Mouse (Mus musculus): ENCODE data around the gene Aqp5.

Aqp5 gene

DNA sequence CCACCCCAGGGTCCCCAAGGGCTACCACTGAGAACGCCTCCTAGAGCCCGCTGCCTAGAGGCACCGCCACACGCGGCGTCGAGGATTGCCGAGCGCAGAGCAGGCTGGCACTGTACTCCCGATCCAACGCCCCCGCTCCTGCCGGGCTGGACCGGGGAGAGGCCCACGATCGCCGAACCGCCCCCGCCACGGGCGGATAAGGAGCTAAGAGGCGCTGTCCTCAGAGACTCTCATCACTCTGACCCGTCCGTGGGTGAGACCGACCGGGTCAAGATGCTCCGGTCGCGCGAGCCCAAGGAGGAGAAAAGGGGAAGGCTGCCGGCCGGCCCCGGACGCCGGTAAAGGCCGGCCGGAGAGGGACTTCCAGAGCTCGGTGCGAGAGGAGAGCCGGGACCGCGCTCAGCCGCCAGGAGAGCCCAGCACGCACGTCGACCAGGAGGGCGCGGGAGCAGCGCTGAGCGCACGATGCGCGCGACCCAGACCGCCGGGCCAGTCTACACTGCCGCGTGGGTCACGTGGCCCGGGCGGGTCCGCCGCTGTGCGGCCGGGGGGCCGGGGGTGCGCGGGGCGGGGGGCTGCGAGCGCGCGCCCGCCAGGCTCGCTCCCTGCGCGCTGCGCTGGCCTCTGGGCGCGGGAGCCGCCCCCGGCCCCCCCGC, at the start of gene Aqp5:
Gene Aqp5 (plus strand): TSS at position 354 of the 656 bp plus-strand sequence.
- no peak for DNase-seq (ENCODE audit: low spot score in 2 of 2)

DNA sequence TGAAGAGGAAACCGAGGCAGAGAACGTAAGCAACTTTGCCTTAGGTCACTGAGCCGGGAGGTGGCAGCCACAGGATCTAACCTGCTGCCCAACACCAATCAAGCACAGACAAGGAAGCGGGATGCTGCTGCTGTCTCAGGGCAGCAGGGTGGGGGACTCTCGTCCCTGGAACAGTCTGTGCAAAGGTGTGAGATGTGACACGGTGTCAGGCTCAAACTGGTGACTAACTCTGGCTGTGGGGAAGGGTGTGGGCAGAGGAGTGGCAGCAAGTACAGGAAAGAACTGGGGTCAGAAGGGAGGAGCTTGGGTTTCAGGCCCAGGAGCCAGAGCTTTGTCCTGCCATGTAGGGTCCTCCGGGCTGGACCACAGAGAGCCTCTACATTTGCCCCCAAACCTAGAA, 46.5 kb upstream of the Aqp5 start:
- no peak for DNase-seq (ENCODE audit: low spot score in 2 of 2)

DNA sequence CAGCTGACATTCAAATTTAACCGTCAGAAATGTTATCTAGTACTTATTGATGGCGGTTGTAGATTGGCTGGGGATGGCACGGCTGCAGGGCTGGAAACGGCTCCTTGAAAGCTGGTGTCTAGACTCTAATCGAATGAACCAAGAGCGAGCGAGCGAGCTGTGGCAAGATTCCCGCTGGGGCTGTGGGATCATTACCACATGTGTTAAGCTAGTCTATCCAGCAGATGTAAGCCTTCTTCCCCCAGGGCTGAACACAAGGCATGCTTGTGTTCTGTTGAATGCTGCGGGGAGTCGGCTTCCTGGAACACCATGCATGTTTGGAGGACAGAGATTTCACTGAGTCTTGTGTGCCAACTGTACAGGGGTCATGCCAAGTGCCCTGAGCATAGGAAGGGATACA, 44.0 kb upstream of the Aqp5 start:
- no peak for DNase-seq (ENCODE audit: low spot score in 2 of 2)

GRCm38 (mm10) chr15:99547732-99548131, 42.9 kb upstream of the Aqp5 start:
- no peak for DNase-seq (ENCODE audit: low spot score in 2 of 2)

GRCm38 (mm10) chr15:99549901-99550300, 40.7 kb upstream of the Aqp5 start:
- DNase-seq (ENCODE audit: low spot score in 2 of 2): no peak

DNA sequence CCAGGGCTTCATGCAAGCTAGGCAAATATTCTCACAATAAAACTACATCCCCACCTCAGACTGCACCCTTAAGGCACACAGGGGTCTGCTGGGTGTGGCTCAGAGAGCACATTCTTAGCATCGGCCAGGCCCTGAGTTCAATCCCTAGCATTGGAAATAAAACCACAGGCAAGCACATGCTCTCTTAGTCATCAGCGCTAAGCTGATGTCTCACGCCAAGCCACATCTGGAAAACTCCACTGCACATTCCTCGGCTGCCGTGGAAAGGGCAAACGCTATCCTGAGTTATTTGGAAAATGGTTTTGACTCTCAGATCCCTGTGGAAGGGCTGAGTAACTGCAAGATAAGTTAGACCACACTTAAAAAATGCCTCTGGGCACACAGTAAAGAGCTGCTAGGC, 36.8 kb upstream of the Aqp5 start:
- DNase-seq (ENCODE audit: low spot score in 2 of 2): no peak

DNA sequence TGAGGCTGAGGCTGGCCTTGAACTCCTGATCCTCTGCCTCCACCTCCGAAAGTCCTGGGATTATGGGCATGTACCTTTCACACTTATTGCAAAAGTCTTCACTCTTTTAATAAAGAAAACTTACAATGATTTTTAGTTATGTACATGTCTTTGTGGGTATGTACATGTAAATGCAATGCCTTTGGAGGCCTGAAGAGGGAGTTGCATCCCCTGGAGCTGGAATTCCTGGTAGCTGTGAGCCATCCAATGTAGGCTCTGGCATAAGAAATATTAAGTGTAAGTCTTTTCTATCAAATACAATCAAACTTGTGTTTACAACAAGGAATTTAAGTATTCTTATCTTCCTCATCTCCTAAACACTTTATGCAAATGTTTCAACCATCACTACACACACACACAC, 31.6 kb upstream of the Aqp5 start:
- no peak for DNase-seq (ENCODE audit: low spot score in 2 of 2)

GRCm38 (mm10) chr15:99560246-99560645, 30.3 kb upstream of the Aqp5 start:
- no peak for DNase-seq (ENCODE audit: low spot score in 2 of 2)

DNA sequence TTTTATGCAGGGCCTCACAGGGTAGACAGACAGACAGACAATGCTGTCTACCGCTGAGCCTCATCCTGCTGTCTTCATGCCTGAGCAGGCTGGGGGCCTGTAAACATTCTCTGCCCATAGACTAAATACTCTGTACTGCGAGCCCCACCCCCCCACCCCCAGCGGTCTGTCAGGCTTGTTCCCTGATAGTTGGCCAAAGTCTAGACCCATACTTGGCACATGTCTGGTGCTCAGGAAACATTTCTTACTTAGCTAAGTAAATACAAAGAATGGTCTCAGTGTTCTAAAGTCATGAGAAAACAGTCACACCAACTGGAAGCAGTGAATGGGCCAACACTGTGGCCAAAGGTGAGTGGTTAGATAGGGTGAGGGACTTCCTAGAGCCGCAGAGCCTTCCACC, 23.2 kb upstream of the Aqp5 start:
- DNase-seq (ENCODE audit: low spot score in 2 of 2): no peak

DNA sequence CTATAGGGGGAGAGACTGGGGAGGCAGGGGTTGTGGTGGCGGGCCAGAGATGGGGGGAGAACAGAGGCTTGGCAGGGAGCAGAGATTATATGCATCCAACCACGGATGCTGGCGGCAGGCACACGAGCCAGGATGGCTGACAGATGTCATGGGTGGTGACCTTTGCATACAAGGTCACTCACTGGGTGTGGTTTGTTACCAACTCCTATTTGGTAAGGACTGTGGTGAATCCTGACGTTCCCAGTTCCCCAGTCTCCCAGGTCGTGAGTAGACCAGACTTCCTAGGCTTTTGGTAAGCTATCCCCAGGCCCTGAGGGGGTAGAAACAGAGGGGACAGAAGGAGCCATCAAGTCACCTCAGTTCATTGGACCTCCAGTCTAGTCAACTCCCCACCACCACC, 21.9 kb upstream of the Aqp5 start:
- no peak for DNase-seq (ENCODE audit: low spot score in 2 of 2)

- peak in 1 of 2 experiments; percentile 20 for DNase-seq (ENCODE audit: low spot score in 2 of 2)
Measured at GRCm38 (mm10) chr15:99569123-99569522, 21.5 kb upstream of the Aqp5 start.

DNA sequence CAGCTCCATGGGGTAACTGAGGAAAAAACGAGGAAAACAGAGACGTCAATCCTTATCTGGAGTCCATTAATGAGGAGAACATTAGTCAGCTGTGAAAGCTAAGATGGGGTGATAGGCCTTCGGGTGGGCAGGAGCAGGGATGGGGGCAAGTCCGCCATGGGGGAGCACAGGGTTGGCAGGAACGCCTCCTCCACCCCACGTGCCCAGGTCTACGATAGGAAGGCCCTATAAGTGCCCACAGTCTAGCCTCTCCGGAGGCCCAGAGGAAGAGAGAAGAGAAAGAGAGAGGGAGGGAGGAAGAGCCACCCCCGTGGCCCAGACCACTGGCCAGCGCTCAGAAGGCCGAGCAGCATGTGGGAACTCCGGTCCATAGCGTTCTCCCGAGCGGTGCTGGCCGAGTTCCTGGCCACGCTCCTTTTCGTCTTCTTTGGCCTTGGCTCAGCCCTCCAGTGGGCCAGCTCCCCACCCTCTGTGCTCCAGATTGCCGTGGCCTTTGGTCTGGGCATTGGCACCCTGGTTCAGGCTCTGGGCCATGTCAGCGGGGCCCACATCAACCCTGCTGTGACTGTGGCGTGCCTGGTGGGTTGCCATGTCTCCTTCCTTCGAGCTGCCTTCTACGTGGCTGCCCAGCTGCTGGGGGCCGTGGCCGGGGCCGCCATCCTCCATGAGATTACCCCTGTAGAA, 11.6 kb upstream of the Aqp5 start, which contains the start of gene Aqp2:
Gene Aqp2 (plus strand): TSS at position 254 of the 684 bp plus-strand sequence.
- DNase-seq (ENCODE audit: low spot score in 2 of 2): no peak

- DNase-seq (ENCODE audit: low spot score in 2 of 2): no peak
Measured at GRCm38 (mm10) chr15:99583463-99584344, 6.9 kb upstream of the Aqp5 start.

DNA sequence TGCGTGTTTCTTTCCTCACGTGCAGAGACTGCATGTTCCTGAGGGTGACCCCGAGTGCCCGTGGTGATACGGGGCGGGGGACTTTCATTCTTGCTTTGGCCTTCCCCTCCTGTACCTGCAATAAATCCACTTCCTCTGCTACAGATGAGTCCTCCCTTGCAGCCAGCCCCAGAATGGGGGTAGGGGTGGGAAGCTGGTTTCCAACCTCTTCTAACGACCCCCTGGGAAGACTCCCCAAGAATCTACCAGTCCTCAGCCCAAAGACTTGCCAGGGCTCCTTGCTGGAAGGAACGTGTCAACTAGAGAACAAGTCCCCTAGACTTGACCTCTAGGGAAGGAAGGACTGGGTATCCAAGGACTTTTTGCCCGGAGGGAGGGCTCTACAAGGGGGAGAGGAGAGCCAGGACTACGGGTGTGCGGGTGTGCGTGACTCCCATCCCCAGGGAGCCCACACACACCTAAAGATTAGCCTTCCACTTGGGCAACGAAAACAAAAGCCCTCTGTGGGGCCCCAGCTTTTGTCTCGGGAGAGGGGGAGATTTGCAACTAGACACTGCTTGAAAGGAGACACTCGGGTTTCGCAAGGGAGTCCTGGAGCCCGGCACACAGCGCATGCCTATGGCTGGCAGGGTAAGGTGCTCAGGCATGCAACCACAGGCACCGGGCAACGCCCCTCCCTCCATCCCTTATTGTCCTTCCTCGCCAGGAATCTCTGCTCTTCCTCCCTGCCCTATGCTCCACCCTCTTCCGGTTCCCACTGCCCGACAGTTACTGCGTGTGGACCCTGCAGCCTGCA, 6.0 kb upstream of the Aqp5 start:
- no peak for DNase-seq (ENCODE audit: low spot score in 2 of 2)

DNA sequence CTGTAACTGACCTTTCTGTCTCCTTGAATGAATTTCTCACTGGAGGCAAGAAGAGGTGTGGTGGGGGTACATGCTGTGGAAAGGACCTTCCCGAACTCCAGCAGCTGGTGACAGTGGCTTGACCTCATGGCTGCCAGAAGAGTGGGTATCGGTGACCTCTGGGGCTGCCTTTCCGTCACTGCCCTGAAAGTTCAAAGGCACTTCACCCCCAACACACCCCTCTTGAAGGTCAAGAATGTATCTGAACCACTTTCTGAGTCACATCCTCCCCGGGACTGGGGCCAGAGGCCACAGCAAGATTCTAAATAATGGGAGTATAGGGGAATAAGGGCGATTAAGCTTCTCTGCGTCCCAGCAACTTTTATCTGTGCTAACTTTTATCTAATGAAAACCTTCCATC, 4.8 kb upstream of the Aqp5 start:
- no peak for DNase-seq (ENCODE audit: low spot score in 2 of 2)

GRCm38 (mm10) chr15:99586525-99586924, 4.1 kb upstream of the Aqp5 start:
- no peak for DNase-seq (ENCODE audit: low spot score in 2 of 2)

DNA sequence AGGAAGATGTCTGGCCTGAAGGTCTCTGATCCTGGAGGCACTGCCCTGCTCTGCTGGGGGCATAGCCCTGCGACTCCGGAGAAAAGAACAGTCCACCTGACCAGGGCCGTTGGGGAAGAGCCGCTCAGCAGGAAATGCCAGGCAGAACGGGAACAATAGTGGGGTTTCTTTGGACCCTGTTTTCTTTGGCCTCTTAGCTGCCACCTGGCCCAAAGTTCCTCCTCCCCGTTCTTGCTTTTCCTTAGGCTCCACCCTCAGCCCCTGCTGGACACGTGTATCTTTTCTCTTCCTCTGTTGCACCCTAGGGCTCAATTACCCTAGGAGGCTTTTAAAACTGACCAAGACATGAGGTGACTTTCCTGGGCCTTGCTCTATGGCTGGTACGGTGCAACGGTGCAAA, 1.3 kb upstream of the Aqp5 start:
- DNase-seq (ENCODE audit: low spot score in 2 of 2): no peak

GRCm38 (mm10) chr15:99589704-99590103, 878 bp upstream of the Aqp5 start:
- no peak for DNase-seq (ENCODE audit: low spot score in 2 of 2)

DNA sequence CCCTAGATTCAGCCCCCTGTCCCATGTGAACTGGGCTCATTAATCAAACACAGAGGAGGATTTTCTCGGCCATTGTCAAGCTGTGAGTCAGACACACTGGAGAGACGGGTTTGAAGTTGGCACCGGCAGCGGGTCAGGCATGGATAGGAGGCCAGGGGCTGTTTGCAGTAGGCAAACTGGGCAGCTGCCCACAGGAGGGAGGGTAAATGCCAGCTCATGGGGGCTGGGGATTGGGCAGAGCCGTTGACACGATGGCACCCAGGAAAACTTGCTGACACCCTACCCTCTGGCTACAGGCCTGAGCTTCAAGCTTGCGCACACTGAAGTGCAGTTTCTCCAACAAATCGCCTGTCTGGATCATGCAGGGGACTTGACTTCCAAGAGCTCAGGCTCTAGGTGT, 1.6 kb downstream of the Aqp5 start:
- no peak for DNase-seq (ENCODE audit: low spot score in 2 of 2)

DNA sequence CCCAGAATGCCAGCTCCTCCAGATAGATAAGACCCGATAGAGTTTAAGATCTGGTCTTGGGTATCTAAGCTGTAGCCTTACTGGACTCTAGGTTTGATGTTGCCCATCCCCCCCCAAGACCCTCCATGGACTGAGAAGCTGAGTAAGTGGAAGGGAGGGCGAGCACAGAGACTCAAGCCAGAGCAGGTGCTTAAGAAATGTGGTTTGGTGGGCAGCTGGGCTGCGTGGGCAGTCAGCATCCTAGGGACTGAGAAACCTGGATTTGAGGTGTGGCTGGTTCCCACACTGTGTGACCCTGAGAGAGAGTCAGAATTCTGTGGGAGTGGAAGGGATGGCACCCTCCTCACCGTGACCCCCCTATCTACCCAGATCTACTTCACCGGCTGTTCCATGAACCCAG, 2.3 kb downstream of the Aqp5 start:
- no peak for DNase-seq (ENCODE audit: low spot score in 2 of 2)

DNA sequence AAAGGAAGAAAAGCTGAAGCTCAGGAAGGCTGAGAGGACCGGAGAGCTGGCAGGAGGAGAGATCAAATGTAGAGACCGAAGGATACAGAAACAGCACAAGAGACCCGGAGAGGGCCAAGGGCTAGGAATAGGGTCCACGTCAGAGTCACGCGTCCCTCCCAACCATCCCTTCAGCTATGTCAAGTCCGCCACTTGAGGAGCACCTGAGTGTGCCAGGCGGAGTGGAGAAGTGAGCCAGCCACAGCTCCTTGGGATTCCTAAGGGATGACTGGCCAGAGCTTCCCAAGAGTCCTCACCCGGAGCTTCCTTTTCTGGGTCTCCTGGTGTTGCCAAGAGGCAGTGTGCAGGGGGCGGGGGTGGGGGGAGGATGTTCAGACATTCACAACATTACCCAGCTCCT, 4.4 kb downstream of the Aqp5 start:
- DNase-seq (ENCODE audit: low spot score in 2 of 2): no peak

Data from right cerebral cortex, postnatal 36 days (tissue).